Comparison of ENCODE assay signal across 9 mouse cellular contexts in genomic region chr9:69084720-69085661, GRCm38 (mm10).
DNase-seq lines count a peak whose midpoint lies in the region; ATAC-seq and TF ChIP-seq lines count a peak whose summit lies in the region.
"Had no signal": no experiment of that assay in that cellular context is flagged by ENCODE, and none has a peak within 500 bp of the region (broad histone marks: within the 10 kb centered on the region; RNA-seq: fewer than 3 reads in every experiment).

No protein-coding gene starts in this region.

- peak overlapping the region; percentile 5; the same call in 1 of the 2 replicates for H3K27ac ChIP-seq in heart, embryonic 15.5 days
- no peak overlapping the region for H3K27ac ChIP-seq in heart, embryonic 10.5 days
- peak overlapping the region; percentile 51 for H3K27ac ChIP-seq in midbrain, postnatal 0 days (ENCODE audit: low read depth, low read length)
- no peak overlapping the region for H3K27ac ChIP-seq in liver, embryonic 12.5 days
- H3K27ac ChIP-seq: liver, embryonic 14.5 days had no signal

- TF ChIP-seq CTCF in midbrain, postnatal 0 days (IDR thresholded peaks at IDR 0.05) = no peak

- peaks cover 8% of the 10 kb centered on the region for H3K4me1 ChIP-seq in heart, embryonic 15.5 days (replicated peaks)
- H3K4me1 ChIP-seq in heart, embryonic 10.5 days = peaks cover 11% of the 10 kb centered on the region; the same call in 1 of the 2 replicates
- H3K4me1 ChIP-seq in midbrain, postnatal 0 days (ENCODE audit: insufficient read depth, low read length) = 0 out of 2 replicates have a peak, but pooled peaks cover 4% of the 10 kb centered on the region
- H3K4me1 ChIP-seq in liver, embryonic 12.5 days = peaks cover 43% of the 10 kb centered on the region

- H3K27me3 ChIP-seq in heart, embryonic 15.5 days = no peaks in the 10 kb centered on the region
- H3K27me3 ChIP-seq in heart, embryonic 10.5 days (ENCODE audit: insufficient read depth, poor library complexity, severe bottlenecking) = peaks cover 31% of the 10 kb centered on the region
- H3K27me3 ChIP-seq in midbrain, postnatal 0 days (ENCODE audit: insufficient read depth, low read length) = no peaks in the 10 kb centered on the region
- peaks cover 11% of the 10 kb centered on the region; the same call in 1 of the 2 replicates for H3K27me3 ChIP-seq in liver, embryonic 12.5 days (replicated peaks)

- no peaks in the 10 kb centered on the region for H3K36me3 ChIP-seq in heart, embryonic 15.5 days
- H3K36me3 ChIP-seq in heart, embryonic 10.5 days = no peaks in the 10 kb centered on the region
- no peaks in the 10 kb centered on the region for H3K36me3 ChIP-seq in midbrain, postnatal 0 days (ENCODE audit: insufficient read depth, low read length)
- H3K36me3 ChIP-seq in liver, embryonic 12.5 days = no peaks in the 10 kb centered on the region

- H3K4me2 ChIP-seq in heart, embryonic 15.5 days = no peak overlapping the region
- H3K4me2 ChIP-seq in midbrain, postnatal 0 days (ENCODE audit: low read depth, low read length, poor library complexity, severe bottlenecking) = peak overlapping the region; percentile 3; the same call in 1 of the 2 replicates
- H3K4me2 ChIP-seq in liver, embryonic 12.5 days = no peak overlapping the region

- H3K9me3 ChIP-seq in heart, embryonic 15.5 days (replicated peaks) = no peaks in the 10 kb centered on the region
- no peaks in the 10 kb centered on the region for H3K9me3 ChIP-seq in heart, embryonic 10.5 days
- H3K9me3 ChIP-seq in midbrain, postnatal 0 days (ENCODE audit: low read length) = no peaks in the 10 kb centered on the region
- H3K9me3 ChIP-seq in liver, embryonic 12.5 days (replicated peaks) = no peaks in the 10 kb centered on the region

- no peak for DNase-seq in heart, embryonic 10.5 days (ENCODE audit: low spot score)
- peak; percentile 62 to 64 for DNase-seq in cerebellum, postnatal 14 days
- DNase-seq in kidney, postnatal 10 days = peak; percentile 75
- DNase-seq in midbrain, postnatal 0 days (ENCODE audit: low spot score) = no peak
- DNase-seq in urinary bladder, adult 18-20 months (ENCODE audit: low spot score in 2 of 2) = no peak
- no peak for DNase-seq in gastrocnemius, postnatal 36 days

- peak; percentile 60; the same call in 1 of the 2 replicates for ATAC-seq in heart, embryonic 15.5 days (replicated peaks; ENCODE audit: insufficient number of reproducible peaks, insufficient read depth, low FRiP score, low read depth)
- no peak; the same call in 1 of the 2 replicates for ATAC-seq in midbrain, postnatal 0 days (ENCODE audit: low FRiP score)
- no peak for ATAC-seq in liver, embryonic 12.5 days

- no peak overlapping the region for H3K4me3 ChIP-seq in heart, embryonic 15.5 days
- H3K4me3 ChIP-seq in heart, embryonic 10.5 days = no peak overlapping the region
- no peak overlapping the region for H3K4me3 ChIP-seq in midbrain, postnatal 0 days (ENCODE audit: low read depth, low read length)
- H3K4me3 ChIP-seq in liver, embryonic 12.5 days = no peak overlapping the region

- 51% methylated on average over 14 of the region's 14 CpGs for WGBS in heart, embryonic 15.5 days
- WGBS in heart, embryonic 10.5 days = 57% methylated on average over 14 of the region's 14 CpGs
- 54% methylated on average over 14 of the region's 14 CpGs for WGBS in midbrain, postnatal 0 days
- 62% methylated on average over 14 of the region's 14 CpGs for WGBS in liver, embryonic 12.5 days (ENCODE audit: insufficient replicate concordance)

- intact Hi-C loops in gastrocnemius, postnatal 36 days (cut with DNase I) = no loop called here

- no peak overlapping the region for H3K9ac ChIP-seq in heart, embryonic 15.5 days
- H3K9ac ChIP-seq in midbrain, postnatal 0 days (replicated peaks; ENCODE audit: low read length, poor library complexity, severe bottlenecking) = no peak overlapping the region
- no peak overlapping the region for H3K9ac ChIP-seq in liver, embryonic 12.5 days
- H3K9ac ChIP-seq: liver, embryonic 14.5 days had no signal

Comparison
In these comparisons a context has a peak if more than half of its experiments do, and no peak if none do; other contexts are left out.
1. H3K27ac ChIP-seq: peak in heart, embryonic 15.5 days (single experiment) and midbrain, postnatal 0 days (single experiment); none in heart, embryonic 10.5 days (single experiment) and liver, embryonic 12.5 days (single experiment).
2. DNase-seq: peak in cerebellum, postnatal 14 days (2 of 2) and kidney, postnatal 10 days (single experiment); none in heart, embryonic 10.5 days (single experiment), midbrain, postnatal 0 days (single experiment), urinary bladder, adult 18-20 months (0 of 2) and gastrocnemius, postnatal 36 days (0 of 2).